Mouse (Mus musculus): Measurements from ENCODE around the gene Nuak2.

GRCm38 (mm10) chr1:132327477-132327876 lies 11.6 kb downstream of the Nuak2 start:
- TF ChIP-seq ZC3H11A (IDR thresholded peaks at IDR 0.05; ENCODE audit: borderline replicate concordance, low read depth, low read length): no peak
- no peak for TF ChIP-seq CHD2 (IDR thresholded peaks at IDR 0.05; ENCODE audit: low read depth, low read length)
- no peak for TF ChIP-seq HCFC1 (IDR thresholded peaks at IDR 0.05; ENCODE audit: borderline replicate concordance, insufficient read depth, low read length)
